Mouse (Mus musculus) cerebellum, adult 2 months (tissue): ENCODE measurements around the gene Cd200r4. TPM values are rescaled to one million over a fixed set of nuclear protein-coding genes. Genes with fewer than 3 reads are reported as not detected.

Experiments used
- DNase-seq, 2 experiments: peaks; one replicate each; pipeline ENCODE4 v3.0.0; 2021
- H3K27ac ChIP-seq: fragments of 200-500 bp; 2 replicates; pipeline ENCODE4 v1.5.1; 2012; ENCODE audit warnings: low read length, control low read depth, inconsistent platforms; ENCODE audit not compliant: insufficient read depth
- H3K27me3 ChIP-seq: fragments of 200-500 bp; 2 replicates; pipeline ENCODE4 v1.6.1; 2012; ENCODE audit warnings: inconsistent platforms, mild to moderate bottlenecking, low read length, moderate library complexity; ENCODE audit not compliant: control insufficient read depth, insufficient read depth
- H3K4me1 ChIP-seq: fragments of 200-500 bp; 2 replicates; pipeline ENCODE4 v1.6.1; 2011; ENCODE audit warnings: low read length; ENCODE audit not compliant: control insufficient read depth, insufficient read depth
- H3K4me3 ChIP-seq: fragments of 200-500 bp; replicated peaks from 2 replicates; pipeline ENCODE3; 2011; ENCODE audit warnings: mild to moderate bottlenecking, low read depth, low read length, control low read depth; ENCODE audit not compliant: insufficient read depth
- CTCF ChIP-seq: fragments of 200-500 bp; IDR thresholded peaks from 2 replicates; pipeline ENCODE4 v1.5.1; 2011; ENCODE audit warnings: low read depth, mild to moderate bottlenecking, control low read depth, low read length, moderate library complexity, borderline replicate concordance; ENCODE audit not compliant: insufficient read depth
- POLR2A ChIP-seq: fragments of 200-500 bp; IDR thresholded peaks from 2 replicates; pipeline ENCODE4 v1.6.1; 2011; ENCODE audit warnings: low read length, control low read depth, borderline replicate concordance; ENCODE audit not compliant: insufficient read depth
- WGBS: fragments of 180-500 bp; shearing (Covaris S2); methylation state at CpG from one replicate; pipeline ENCODE4 v1.1.7; 2018; 5-methylcytosine and 5-hydroxymethylcytosine counted together
- polyA plus RNA-seq: library from polyadenylated mRNA; depleted of rRNA; stranded (reverse); fragments of >200 nt; gene quantifications from 2 replicates; pipeline ENCODE4 v1.2.3, GENCODE M21; 2012; rRNA removed

The Cd200r4 gene
- polyA plus RNA-seq, result 0.15 and 0.24 TPM in 2 replicates

GRCm38 (mm10) chr16:44811544-44811943 is at the start of gene Cd200r4:
Cd200r4 (plus strand) TSS chr16:44811733.
- DNase-seq, result no peak
- WGBS, result 93% methylated on average over 3 of the region's 3 CpGs
- Histone ChIP-seq H3K27ac (no peak within 1 kb of the TSS), H3K27me3 (no peaks in the 10 kb centered on the region), H3K4me3 (no peak within 1 kb of the TSS), H3K4me1 (no peaks in the 10 kb centered on the region)
- TF ChIP-seq CTCF, result no peak
- TF ChIP-seq POLR2A, result no peak

GRCm38 (mm10) chr16:44761811-44762210 is 49.7 kb upstream of the Cd200r4 start:
- 29% methylated on average over 1 of the region's 1 CpGs for WGBS

GRCm38 (mm10) chr16:44765555-44766319 is 45.8 kb upstream of the Cd200r4 start, which contains the start of gene Cd200r1:
Cd200r1 (plus strand) TSS chr16:44765736.
- H3K27ac ChIP-seq, result no peak within 1 kb of the TSS
- H3K4me3 ChIP-seq, result no peak within 1 kb of the TSS
- no peaks in the 10 kb centered on the region for H3K4me1 ChIP-seq
- no peaks in the 10 kb centered on the region for H3K27me3 ChIP-seq
- no peak for DNase-seq
- WGBS, result 69% methylated on average over 22 of the region's 22 CpGs
- TF ChIP-seq POLR2A (no peak), CTCF (no peak)

More at GRCm38 (mm10) chr16:44761811-44762210, 49.7 kb upstream of the Cd200r4 start:
- TF ChIP-seq POLR2A (no peak), CTCF (no peak)
- DNase-seq, result no peak
- Histone ChIP-seq H3K4me3 (no peak overlapping the region), H3K27ac (no peak overlapping the region), H3K27me3 (no peaks in the 10 kb centered on the region), H3K4me1 (no peaks in the 10 kb centered on the region)

- Histone ChIP-seq H3K4me3 (no peak overlapping the region), H3K27me3 (no peaks in the 10 kb centered on the region), H3K4me1 (no peaks in the 10 kb centered on the region), H3K27ac (no peak overlapping the region)
- TF ChIP-seq POLR2A (no peak), CTCF (no peak)
- 88% methylated on average over 9 of the region's 9 CpGs for WGBS
- DNase-seq, result no peak
Measured at GRCm38 (mm10) chr16:44766320-44766892, 45.1 kb upstream of the Cd200r4 start.

- H3K4me3 ChIP-seq, result no peak overlapping the region
- H3K4me1 ChIP-seq, result no peaks in the 10 kb centered on the region
- TF ChIP-seq POLR2A (no peak), CTCF (no peak)
- H3K27ac ChIP-seq, result no peak overlapping the region
- 87% methylated on average over 7 of the region's 7 CpGs for WGBS
- DNase-seq, result no peak
- H3K27me3 ChIP-seq, result no peaks in the 10 kb centered on the region
Measured at GRCm38 (mm10) chr16:44767506-44767905, 44.0 kb upstream of the Cd200r4 start.

GRCm38 (mm10) chr16:44767967-44768366 is 43.6 kb upstream of the Cd200r4 start:
- peak; percentile 39; the same call in 1 of the 2 replicates for TF ChIP-seq CTCF
- TF ChIP-seq POLR2A, result no peak
- H3K4me3 ChIP-seq, result no peak overlapping the region
- no peaks in the 10 kb centered on the region for H3K4me1 ChIP-seq
- H3K27ac ChIP-seq, result no peak overlapping the region
- H3K27me3 ChIP-seq, result no peaks in the 10 kb centered on the region
- DNase-seq, result peak in 1 of 2 experiments; percentile 6
- 56% methylated on average over 2 of the region's 2 CpGs for WGBS

GRCm38 (mm10) chr16:44772577-44772976 is 39.0 kb upstream of the Cd200r4 start:
- TF ChIP-seq POLR2A (no peak), CTCF (no peak)
- DNase-seq, result no peak
- Histone ChIP-seq H3K27me3 (no peaks in the 10 kb centered on the region), H3K4me3 (no peak overlapping the region), H3K4me1 (no peaks in the 10 kb centered on the region), H3K27ac (no peak overlapping the region)
- 73% methylated on average over 6 of the region's 6 CpGs for WGBS

- Histone ChIP-seq H3K4me1 (no peaks in the 10 kb centered on the region), H3K27ac (no peak overlapping the region), H3K27me3 (no peaks in the 10 kb centered on the region), H3K4me3 (no peak overlapping the region)
- no peak for DNase-seq
- 88% methylated on average over 3 of the region's 3 CpGs for WGBS
- TF ChIP-seq POLR2A, result no peak
- TF ChIP-seq CTCF, result no peak
Measured at GRCm38 (mm10) chr16:44773673-44774072, 37.9 kb upstream of the Cd200r4 start.
